Mouse (Mus musculus): Measurements from ENCODE around the gene Gng2.
A peak's percentile ranks its signal among the peaks of the same experiment; 100 is the strongest.
"Not testable (repeated sequence)": the region's sequence is repeated elsewhere in the genome, so short reads cannot be mapped to it uniquely, and the experiment has no call there.

Gene Gng2

GRCm38 (mm10) chr14:19935084-19935483 is 42.3 kb downstream of the Gng2 start:
- DNase-seq = no peak

- DNase-seq = no peak
Measured at GRCm38 (mm10) chr14:19933314-19933713, 44.1 kb downstream of the Gng2 start.

- no peak for DNase-seq
Measured at GRCm38 (mm10) chr14:19927879-19928278, 49.5 kb downstream of the Gng2 start.

DNA sequence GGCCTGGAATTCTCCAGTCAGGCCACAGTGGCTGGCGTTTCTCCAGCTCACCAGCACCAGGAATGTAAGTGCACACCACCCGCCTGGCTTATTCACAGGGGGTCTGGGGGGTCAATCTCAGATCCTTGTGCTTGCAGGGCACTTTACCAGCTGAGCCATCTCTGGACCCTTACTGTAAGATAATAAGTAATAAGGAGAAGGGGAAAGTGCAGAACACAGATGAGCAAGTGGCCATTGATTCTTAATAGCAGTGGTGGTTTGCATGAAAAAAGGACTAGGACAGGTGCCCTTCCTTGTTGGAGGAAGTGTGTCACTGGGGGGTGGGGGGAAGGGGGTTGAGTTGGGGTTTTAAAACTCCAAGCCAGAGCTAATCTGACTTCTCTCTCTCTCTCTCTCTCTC is 50.3 kb downstream of the Gng2 start:
- DNase-seq = no peak

DNA sequence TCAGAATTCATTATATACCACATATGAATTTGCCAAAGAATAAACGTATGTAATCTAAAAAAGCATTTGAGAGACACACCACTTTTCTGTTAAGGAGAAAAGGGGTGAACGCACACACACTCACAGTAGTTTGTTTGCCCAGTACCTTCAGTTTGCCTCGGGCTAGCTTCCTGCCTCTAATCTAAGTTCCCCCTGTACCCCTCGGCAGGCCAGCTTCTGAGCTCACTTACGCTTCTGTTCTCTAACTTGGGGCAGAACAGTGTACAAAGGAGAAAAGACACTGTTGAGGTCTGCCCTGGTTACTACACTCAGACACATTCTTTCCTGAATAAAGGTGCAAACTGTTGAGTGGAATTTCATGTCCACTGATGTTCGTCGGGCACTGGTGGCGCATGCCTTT is 51.1 kb downstream of the Gng2 start:
- DNase-seq = no peak

GRCm38 (mm10) chr14:19925157-19925556 is 52.3 kb downstream of the Gng2 start:
- DNase-seq = no peak

GRCm38 (mm10) chr14:19924086-19924485 is 53.3 kb downstream of the Gng2 start:
- DNase-seq = no peak

GRCm38 (mm10) chr14:19920254-19920691 is 57.2 kb downstream of the Gng2 start:
- DNase-seq = no peak

DNA sequence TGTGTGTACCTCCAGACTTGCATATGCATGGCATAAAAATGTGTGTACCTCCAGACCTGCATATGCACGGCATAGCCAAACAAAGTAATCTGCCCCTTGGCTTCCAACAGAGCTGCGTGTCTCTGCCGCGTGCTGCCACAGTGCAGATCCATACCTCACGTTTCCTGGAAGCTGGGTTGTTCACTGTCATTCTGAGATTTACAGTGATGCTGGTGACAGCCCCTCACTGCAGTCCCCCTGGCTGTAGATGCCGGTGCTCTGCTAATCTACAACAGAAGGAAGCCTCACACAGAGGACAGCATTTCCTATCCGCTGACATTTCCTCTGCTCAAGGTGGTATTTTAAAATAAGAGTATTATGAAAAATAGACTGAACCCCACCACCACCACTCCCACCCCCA is 57.6 kb downstream of the Gng2 start:
- no peak for DNase-seq

GRCm38 (mm10) chr14:19917534-19917933 is 59.9 kb downstream of the Gng2 start:
- no peak for DNase-seq

- no peak for DNase-seq
Measured at GRCm38 (mm10) chr14:19916315-19916714, 61.1 kb downstream of the Gng2 start.

DNA sequence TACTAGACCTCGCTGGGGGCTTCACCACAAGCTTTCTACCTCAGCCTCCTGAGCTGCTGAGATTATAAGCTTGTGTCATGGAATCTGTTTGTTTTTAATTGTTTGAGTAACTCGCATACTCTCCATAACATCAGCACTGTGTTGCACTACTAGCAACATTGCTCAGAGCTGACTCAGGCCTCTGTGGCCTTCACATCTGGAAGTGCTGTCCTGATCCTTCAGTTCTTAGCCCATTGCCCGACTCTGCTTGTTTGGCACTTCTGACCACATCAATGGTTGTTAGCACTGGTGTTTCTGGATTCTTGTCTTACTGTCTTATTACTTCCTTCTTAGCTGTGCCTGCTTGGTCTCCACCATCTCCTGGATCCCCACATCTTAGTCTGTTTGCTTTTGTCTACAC is 64.5 kb downstream of the Gng2 start:
- no peak for DNase-seq

DNA sequence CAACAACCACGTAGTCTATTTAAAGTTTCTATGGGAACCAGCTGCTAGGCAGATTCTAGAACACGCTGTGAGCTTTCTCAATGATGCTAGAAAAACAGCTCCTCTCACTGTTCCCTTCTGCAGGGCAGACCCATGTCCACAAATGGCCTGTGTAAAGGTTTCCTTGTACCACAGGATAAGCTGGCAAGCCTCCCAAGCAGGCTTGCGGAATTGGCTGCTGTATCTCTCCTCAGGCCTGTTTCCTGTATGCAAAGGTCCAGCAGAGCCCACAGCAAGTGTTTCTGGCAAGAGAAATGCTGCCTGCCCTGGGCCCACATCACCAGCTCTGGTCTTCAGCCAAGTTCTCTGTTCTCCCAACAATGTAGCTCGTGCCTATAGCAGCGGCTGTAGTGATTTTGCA is 71.8 kb downstream of the Gng2 start:
- DNase-seq = peak; percentile 79

GRCm38 (mm10) chr14:19904821-19905220 is 72.6 kb downstream of the Gng2 start:
- DNase-seq = no peak

DNA sequence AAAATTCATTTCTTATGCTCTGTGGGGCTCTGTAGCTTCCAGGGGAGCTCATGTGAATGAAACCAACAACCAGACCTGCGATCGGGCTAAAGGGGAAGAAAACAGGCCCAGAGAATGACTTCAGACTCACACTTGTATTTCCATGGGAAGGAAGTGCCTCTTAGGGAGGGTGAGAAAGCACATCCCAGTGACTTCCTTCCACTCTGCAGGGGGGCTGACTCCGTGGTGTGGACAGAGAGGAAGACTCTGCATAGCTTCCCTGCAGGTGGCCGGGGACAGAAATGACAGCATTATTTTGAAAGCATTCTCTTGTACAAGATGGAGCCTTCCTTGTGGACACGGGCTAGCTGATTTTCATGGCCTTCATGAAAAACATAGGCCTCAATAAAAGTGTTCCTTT is 73.4 kb downstream of the Gng2 start:
- DNase-seq = peak; percentile 32

- DNase-seq = no peak
Measured at GRCm38 (mm10) chr14:19900492-19900891, 76.9 kb downstream of the Gng2 start.

- no peak for DNase-seq
Measured at GRCm38 (mm10) chr14:19887569-19887968, 89.9 kb downstream of the Gng2 start.

DNA sequence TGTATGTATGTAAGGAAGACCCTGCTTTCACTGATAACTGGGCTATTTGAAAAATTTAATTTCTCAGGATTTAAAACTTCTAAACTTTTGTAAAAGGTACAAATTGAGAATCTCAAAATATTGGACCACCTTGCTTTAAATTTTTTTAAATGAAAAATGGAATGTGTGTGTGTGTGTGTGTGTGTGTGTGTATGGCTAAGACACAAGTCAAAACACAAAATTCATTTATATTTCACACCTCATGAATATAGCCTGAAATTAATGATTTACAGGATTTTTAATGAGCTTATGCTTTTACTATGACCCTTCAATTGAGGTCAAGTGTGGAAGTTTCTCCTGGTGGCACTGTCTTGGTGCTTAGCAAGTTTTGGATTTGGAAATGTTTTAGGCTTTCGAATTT is 93.0 kb downstream of the Gng2 start:
- not testable (repeated sequence) for DNase-seq

- DNase-seq = no peak
Measured at GRCm38 (mm10) chr14:19874201-19874807, 103.1 kb downstream of the Gng2 start.

DNA sequence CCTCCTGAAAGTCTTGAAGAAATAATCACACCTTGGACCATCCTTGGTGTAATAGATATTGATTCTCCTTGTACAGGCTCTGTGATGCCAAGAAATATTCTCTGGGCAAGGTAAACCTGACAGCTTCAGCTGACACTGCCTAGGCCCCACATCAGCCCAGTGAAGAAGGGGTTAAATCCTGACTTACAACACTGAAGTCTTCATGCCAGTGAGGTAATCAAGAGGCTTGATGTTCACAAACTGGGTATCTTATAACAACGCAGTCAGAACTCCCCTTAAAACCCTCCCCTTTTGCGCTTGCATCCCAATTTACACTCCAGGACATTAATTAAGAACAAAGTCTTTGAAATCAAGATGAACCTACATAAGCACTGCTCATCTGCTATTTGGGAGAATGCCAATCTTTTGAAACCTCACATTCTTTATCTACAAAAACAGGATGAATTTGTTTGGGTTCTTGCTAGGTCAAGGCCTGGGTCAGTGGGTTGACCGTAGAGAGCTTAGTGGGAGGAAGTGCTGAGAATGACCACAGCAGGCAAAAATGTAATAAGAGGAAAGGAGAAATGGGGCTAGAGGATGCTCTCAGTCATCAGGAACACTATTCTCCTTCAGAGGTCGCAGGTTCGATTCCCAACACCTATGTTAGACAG is 110.0 kb downstream of the Gng2 start:
- peak; percentile 23 for DNase-seq

- DNase-seq = not testable (repeated sequence)
Measured at GRCm38 (mm10) chr14:19865121-19865520, 112.3 kb downstream of the Gng2 start.

DNA sequence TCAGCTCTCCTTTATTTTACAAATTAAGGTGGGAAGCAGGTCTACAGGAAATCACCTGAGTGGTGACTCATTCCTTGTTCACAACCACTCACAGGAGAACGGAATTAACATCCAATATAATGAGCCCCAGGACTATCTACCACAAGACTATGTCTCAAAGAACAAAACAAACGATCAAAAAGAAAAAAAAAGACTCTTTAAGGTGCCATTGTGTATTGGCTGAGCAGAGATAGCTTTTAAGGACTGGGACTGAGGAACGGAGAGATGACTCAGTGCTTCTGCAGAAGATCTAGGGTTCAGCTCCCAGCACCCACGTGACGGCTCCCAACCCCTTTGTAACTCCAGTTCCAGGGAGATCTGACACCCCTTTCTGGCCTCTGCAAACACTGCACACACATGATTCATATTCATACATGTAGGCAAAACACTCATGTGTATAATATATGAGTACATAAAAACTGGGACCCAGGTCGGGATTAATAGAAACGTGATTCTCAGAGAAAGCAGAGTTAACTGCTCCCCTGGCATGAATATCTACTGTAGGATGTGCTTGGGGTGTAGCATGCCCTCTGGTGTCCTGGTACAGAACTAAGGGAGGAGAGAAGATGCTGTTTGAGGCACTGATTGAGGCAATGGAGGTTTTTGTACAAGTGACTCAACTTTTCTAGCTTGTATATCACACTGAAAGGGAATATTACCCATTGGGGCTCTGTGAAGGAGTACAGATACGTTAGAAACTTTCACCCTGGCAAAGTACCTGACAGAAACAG is 115.9 kb downstream of the Gng2 start:
- DNase-seq = no peak

- DNase-seq = no peak
Measured at GRCm38 (mm10) chr14:19860281-19860680, 117.1 kb downstream of the Gng2 start.
